Mouse (Mus musculus) hindbrain, embryonic 14.5 days (tissue): ENCODE results near the gene Asrgl1. TPM values are rescaled to one million over a fixed set of nuclear protein-coding genes. Genes with fewer than 3 reads are reported as not detected.
"Not testable (repeated sequence)": the region's sequence is repeated elsewhere in the genome, so short reads cannot be mapped to it uniquely, and the experiment has no call there.

ENCODE experiments used
- ATAC-seq: fragments of 200-750 bp; cut with Nextera tagmentation; 2 replicates; pipeline ENCODE4 v1.8.0; 2017; ENCODE audit warnings: moderate number of reproducible peaks, mild to moderate bottlenecking, moderate TSS enrichment, moderate library complexity; ENCODE audit not compliant: low FRiP score
- DNase-seq: peaks from one replicate; pipeline ENCODE4 v3.0.0-alpha.2; 2015; ENCODE audit warnings: low spot score
- H3K27ac ChIP-seq: fragments of 300-500 bp; sonication (generic); 2 replicates; pipeline ENCODE4 v1.5.1; 2014; ENCODE audit warnings: mild to moderate bottlenecking, moderate library complexity
- H3K27me3 ChIP-seq: fragments of 300-500 bp; sonication (generic); 2 replicates; pipeline ENCODE4 v1.6.1; 2014; ENCODE audit warnings: mild to moderate bottlenecking, low read length, mixed read lengths; ENCODE audit not compliant: control insufficient read depth, insufficient read depth
- H3K36me3 ChIP-seq: fragments of 300-500 bp; sonication (generic); replicated peaks from 2 replicates; pipeline ENCODE4 v1.6.1; 2014; ENCODE audit not compliant: control insufficient read depth, insufficient read depth
- H3K4me1 ChIP-seq: fragments of 300-500 bp; sonication (generic); replicated peaks from 2 replicates; pipeline ENCODE4 v1.6.1; 2014; ENCODE audit warnings: antibody characterized with exemption, low read length, mixed read lengths; ENCODE audit not compliant: control insufficient read depth, insufficient read depth
- H3K4me2 ChIP-seq: fragments of 300-500 bp; sonication (generic); replicated peaks from 2 replicates; pipeline ENCODE4 v1.6.1; 2014; ENCODE audit warnings: mild to moderate bottlenecking, moderate library complexity
- H3K4me3 ChIP-seq: fragments of 300-500 bp; sonication (generic); replicated peaks from 2 replicates; pipeline ENCODE4 v1.5.1; 2014; ENCODE audit warnings: mild to moderate bottlenecking, low read length
- H3K9ac ChIP-seq: fragments of 300-500 bp; sonication (generic); 2 replicates; pipeline ENCODE4 v1.6.1; 2014
- H3K9me3 ChIP-seq: fragments of 300-500 bp; sonication (generic); 2 replicates; pipeline ENCODE4 v1.6.1; 2016; ENCODE audit warnings: low read length; ENCODE audit not compliant: control insufficient read depth
- WGBS: fragments of 180-500 bp; shearing (Covaris S2); extraction: QIAGEN DNeasy Blood & Tissue Kit; methylation state at CpG from one replicate; pipeline ENCODE4 v1.1.7; 2014; 5-methylcytosine and 5-hydroxymethylcytosine counted together
- polyA plus RNA-seq: library from polyadenylated mRNA; unstranded; fragments of >200 nt; fragmentation: Nextera tagmentation; extraction: Ambion mirVana; gene quantifications from 2 replicates; pipeline ENCODE4 v1.2.1, GENCODE M21; 2014

Asrgl1 gene
- polyA plus RNA-seq = 27.0 and 32.2 TPM in 2 replicates

GRCm38 (mm10) chr19:9135512-9136331, at the start of gene Asrgl1:
TSS of gene Asrgl1 (minus strand) at chr19:9135636.
- H3K4me3 ChIP-seq = peak within 1 kb of the TSS; percentile 75
- H3K9me3 ChIP-seq = no peaks in the 10 kb centered on the region
- peak within 1 kb of the TSS; percentile 72 for H3K9ac ChIP-seq
- H3K4me2 ChIP-seq = peak within 1 kb of the TSS; percentile 98
- H3K27me3 ChIP-seq = no peaks in the 10 kb centered on the region
- DNase-seq (peak; percentile 88), ATAC-seq (peak; percentile 95)
- 13% methylated on average over 31 of the region's 31 CpGs for WGBS
- peak within 1 kb of the TSS; percentile 62; the same call in 1 of the 2 replicates for H3K27ac ChIP-seq
- no peaks in the 10 kb centered on the region for H3K36me3 ChIP-seq
- peaks cover 7% of the 10 kb centered on the region for H3K4me1 ChIP-seq

- no peaks in the 10 kb centered on the region for H3K4me1 ChIP-seq
- WGBS = 80% methylated on average over 4 of the region's 4 CpGs
- no peak for DNase-seq
- no peaks in the 10 kb centered on the region for H3K27me3 ChIP-seq
- H3K4me2 ChIP-seq = no peak overlapping the region
- no peak overlapping the region for H3K9ac ChIP-seq
- no peak overlapping the region for H3K4me3 ChIP-seq
- H3K27ac ChIP-seq = no peak overlapping the region
- no peak for ATAC-seq
- no peaks in the 10 kb centered on the region for H3K36me3 ChIP-seq
- H3K9me3 ChIP-seq = no peaks in the 10 kb centered on the region
Observed at GRCm38 (mm10) chr19:9146214-9146613, 10.8 kb upstream of the Asrgl1 start.

GRCm38 (mm10) chr19:9143639-9144125, 8.2 kb upstream of the Asrgl1 start:
- Histone ChIP-seq H3K4me1 (no peaks in the 10 kb centered on the region), H3K9me3 (no peaks in the 10 kb centered on the region), H3K4me2 (no peak overlapping the region), H3K27ac (peak overlapping the region; percentile 74), H3K4me3 (no peak overlapping the region), H3K36me3 (no peaks in the 10 kb centered on the region), H3K27me3 (no peaks in the 10 kb centered on the region), H3K9ac (no peak overlapping the region)
- DNase-seq = peak; percentile 41
- peak; percentile 83; the same call in 1 of the 2 replicates for ATAC-seq

- DNase-seq = no peak
- peak overlapping the region; percentile 74 for H3K27ac ChIP-seq
- WGBS = 62% methylated on average over 2 of the region's 2 CpGs
Observed at GRCm38 (mm10) chr19:9143230-9143629, 7.8 kb upstream of the Asrgl1 start.

GRCm38 (mm10) chr19:9140361-9140760, 4.9 kb upstream of the Asrgl1 start:
- not testable (repeated sequence) for H3K36me3 ChIP-seq, H3K4me3 ChIP-seq, ATAC-seq, DNase-seq, H3K27ac ChIP-seq, H3K9ac ChIP-seq, H3K9me3 ChIP-seq, H3K4me1 ChIP-seq, H3K27me3 ChIP-seq, H3K4me2 ChIP-seq
- WGBS = 71% methylated on average over 1 of the region's 1 CpGs

More at GRCm38 (mm10) chr19:9143230-9143629, 7.8 kb upstream of the Asrgl1 start:
- no peaks in the 10 kb centered on the region for H3K9me3 ChIP-seq
- H3K9ac ChIP-seq = no peak overlapping the region
- no peak overlapping the region for H3K4me3 ChIP-seq
- no peaks in the 10 kb centered on the region for H3K36me3 ChIP-seq
- ATAC-seq = no peak; the same call in 1 of the 2 replicates
- no peak overlapping the region for H3K4me2 ChIP-seq
- no peaks in the 10 kb centered on the region for H3K4me1 ChIP-seq
- no peaks in the 10 kb centered on the region for H3K27me3 ChIP-seq

GRCm38 (mm10) chr19:9137159-9137558, 1.7 kb upstream of the Asrgl1 start:
- DNase-seq (no peak), ATAC-seq (no peak)
- Histone ChIP-seq H3K27me3 (no peaks in the 10 kb centered on the region), H3K4me1 (peaks cover 7% of the 10 kb centered on the region), H3K9ac (no peak overlapping the region), H3K4me3 (no peak overlapping the region), H3K4me2 (no peak overlapping the region), H3K27ac (no peak overlapping the region), H3K9me3 (no peaks in the 10 kb centered on the region), H3K36me3 (no peaks in the 10 kb centered on the region)
- 90% methylated on average over 1 of the region's 1 CpGs for WGBS

- Histone ChIP-seq H3K9me3 (no peaks in the 10 kb centered on the region), H3K4me2 (peak overlapping the region; percentile 98), H3K9ac (peak overlapping the region; percentile 72), H3K27me3 (no peaks in the 10 kb centered on the region), H3K36me3 (no peaks in the 10 kb centered on the region), H3K27ac (peak overlapping the region; percentile 62; the same call in 1 of the 2 replicates), H3K4me1 (peaks cover 7% of the 10 kb centered on the region), H3K4me3 (peak overlapping the region; percentile 75)
- peak; percentile 87 for ATAC-seq
- DNase-seq = peak; percentile 28
- WGBS = 2% methylated on average over 34 of the region's 37 CpGs
Observed at GRCm38 (mm10) chr19:9134746-9135511, 507 bp downstream of the Asrgl1 start.

- H3K9me3 ChIP-seq = no peaks in the 10 kb centered on the region
Observed at GRCm38 (mm10) chr19:9129996-9130395, 5.4 kb downstream of the Asrgl1 start.

More at GRCm38 (mm10) chr19:9129996-9130395, 5.4 kb downstream of the Asrgl1 start:
- Histone ChIP-seq H3K27me3 (no peaks in the 10 kb centered on the region), H3K4me3 (no peak overlapping the region), H3K4me2 (no peak overlapping the region), H3K9ac (no peak overlapping the region), H3K27ac (no peak overlapping the region), H3K4me1 (peaks cover 7% of the 10 kb centered on the region), H3K36me3 (0 out of 2 replicates have a peak, but pooled peaks cover 3% of the 10 kb centered on the region)
- DNase-seq = no peak
- no peak for ATAC-seq
- 86% methylated on average over 1 of the region's 1 CpGs for WGBS
